Mouse (Mus musculus): Measurements from ENCODE around the gene Klrb1.

Klrb1 gene

GRCm38 (mm10) chr6:128733908-128734679 is 11.2 kb upstream of the Klrb1 start:
- DNase-seq, result no peak

GRCm38 (mm10) chr6:128732032-128732431 is 9.2 kb upstream of the Klrb1 start:
- no peak for DNase-seq

GRCm38 (mm10) chr6:128701691-128702090 is 21.2 kb downstream of the Klrb1 start:
- no peak for DNase-seq

GRCm38 (mm10) chr6:128679574-128679973 is 43.3 kb downstream of the Klrb1 start:
- DNase-seq, result no peak

GRCm38 (mm10) chr6:128669936-128670335 is 52.9 kb downstream of the Klrb1 start:
- no peak for DNase-seq

GRCm38 (mm10) chr6:128662206-128662605 is 60.7 kb downstream of the Klrb1 start, which contains the start of gene Clec2h:
TSS of gene Clec2h (plus strand) at chr6:128662385.
- DNase-seq, result no peak

GRCm38 (mm10) chr6:128661249-128661648 is 61.6 kb downstream of the Klrb1 start:
- DNase-seq, result no peak
